Mouse (Mus musculus): Measurements from ENCODE around the gene Amz1. TPM values are rescaled to one million over a fixed set of nuclear protein-coding genes. Genes with fewer than 3 reads are reported as not detected.

Gene Amz1
- polyA plus RNA-seq, 1 experiment from 2014 or later: 0.65 TPM

GRCm38 (mm10) chr5:140710315-140710714 lies 13.6 kb upstream of the Amz1 start:
- H3K36me3 ChIP-seq (ENCODE audit: control insufficient read depth, insufficient read depth, low read length): peaks cover 40% of the 10 kb centered on the region
- no peak overlapping the region for H3K4me2 ChIP-seq (replicated peaks; ENCODE audit: low read depth)
- no peak overlapping the region for H3K9ac ChIP-seq (ENCODE audit: low read length)
- ATAC-seq (ENCODE audit: low FRiP score, low TSS enrichment) (no peak), DNase-seq (ENCODE audit: low spot score) (no peak)
- no peaks in the 10 kb centered on the region for H3K4me1 ChIP-seq (replicated peaks; ENCODE audit: control insufficient read depth, insufficient read depth)
- 94% methylated on average over 6 of the region's 6 CpGs for WGBS
- H3K4me3 ChIP-seq (ENCODE audit: low read depth, low read length): no peak overlapping the region
- TF ChIP-seq EP300 (optimal IDR thresholded peaks at IDR 0.05): no peak
- no peak for TF ChIP-seq CTCF (IDR thresholded peaks at IDR 0.05; ENCODE audit: low read depth)
- H3K9me3 ChIP-seq (ENCODE audit: control insufficient read depth, low read length): no peaks in the 10 kb centered on the region
- no peaks in the 10 kb centered on the region for H3K27me3 ChIP-seq (ENCODE audit: control insufficient read depth, insufficient read depth, low read length)
- no peak overlapping the region for H3K27ac ChIP-seq (replicated peaks)

- Histone ChIP-seq H3K4me2 (replicated peaks; ENCODE audit: low read depth) (no peak overlapping the region), H3K27me3 (ENCODE audit: control insufficient read depth, insufficient read depth, low read length) (no peaks in the 10 kb centered on the region), H3K4me3 (ENCODE audit: low read depth, low read length) (no peak overlapping the region), H3K36me3 (ENCODE audit: control insufficient read depth, insufficient read depth, low read length) (peaks cover 42% of the 10 kb centered on the region), H3K27ac (replicated peaks) (no peak overlapping the region), H3K9me3 (ENCODE audit: control insufficient read depth, low read length) (no peaks in the 10 kb centered on the region), H3K9ac (ENCODE audit: low read length) (no peak overlapping the region), H3K4me1 (replicated peaks; ENCODE audit: control insufficient read depth, insufficient read depth) (no peaks in the 10 kb centered on the region)
- ATAC-seq (ENCODE audit: low FRiP score, low TSS enrichment): no peak
- TF ChIP-seq CTCF (IDR thresholded peaks at IDR 0.05; ENCODE audit: low read depth) (no peak), EP300 (optimal IDR thresholded peaks at IDR 0.05) (no peak)
- 69% methylated on average over 5 of the region's 5 CpGs for WGBS
- no peak for DNase-seq (ENCODE audit: low spot score)
These were observed 12.9 kb upstream of the Amz1 start for GRCm38 (mm10) chr5:140711040-140711439.

GRCm38 (mm10) chr5:140720773-140721172 lies 3.2 kb upstream of the Amz1 start:
- no peak overlapping the region for H3K4me2 ChIP-seq (replicated peaks; ENCODE audit: low read depth)
- ATAC-seq (ENCODE audit: low FRiP score, low TSS enrichment) (no peak), DNase-seq (ENCODE audit: low spot score) (no peak)
- H3K4me1 ChIP-seq (replicated peaks; ENCODE audit: control insufficient read depth, insufficient read depth): no peaks in the 10 kb centered on the region
- H3K27me3 ChIP-seq (ENCODE audit: control insufficient read depth, insufficient read depth, low read length): no peaks in the 10 kb centered on the region
- WGBS: 64% methylated on average over 7 of the region's 7 CpGs
- TF ChIP-seq CTCF (IDR thresholded peaks at IDR 0.05; ENCODE audit: low read depth): no peak
- no peak for TF ChIP-seq EP300 (optimal IDR thresholded peaks at IDR 0.05)
- no peak overlapping the region for H3K9ac ChIP-seq (ENCODE audit: low read length)
- no peaks in the 10 kb centered on the region for H3K9me3 ChIP-seq (ENCODE audit: control insufficient read depth, low read length)
- H3K27ac ChIP-seq (replicated peaks): no peak overlapping the region
- no peak overlapping the region for H3K4me3 ChIP-seq (ENCODE audit: low read depth, low read length)
- H3K36me3 ChIP-seq (ENCODE audit: control insufficient read depth, insufficient read depth, low read length): peaks cover 17% of the 10 kb centered on the region

GRCm38 (mm10) chr5:140722121-140722520 lies 1.8 kb upstream of the Amz1 start:
- Histone ChIP-seq H3K9me3 (ENCODE audit: control insufficient read depth, low read length) (no peaks in the 10 kb centered on the region), H3K4me2 (replicated peaks; ENCODE audit: low read depth) (no peak overlapping the region), H3K36me3 (ENCODE audit: control insufficient read depth, insufficient read depth, low read length) (peaks cover 16% of the 10 kb centered on the region), H3K4me1 (replicated peaks; ENCODE audit: control insufficient read depth, insufficient read depth) (no peaks in the 10 kb centered on the region), H3K27me3 (ENCODE audit: control insufficient read depth, insufficient read depth, low read length) (no peaks in the 10 kb centered on the region), H3K4me3 (ENCODE audit: low read depth, low read length) (no peak overlapping the region), H3K9ac (ENCODE audit: low read length) (no peak overlapping the region), H3K27ac (replicated peaks) (no peak overlapping the region)
- DNase-seq (ENCODE audit: low spot score) (no peak), ATAC-seq (ENCODE audit: low FRiP score, low TSS enrichment) (no peak)
- WGBS: 71% methylated on average over 3 of the region's 3 CpGs
- no peak for TF ChIP-seq EP300 (optimal IDR thresholded peaks at IDR 0.05)
- no peak for TF ChIP-seq CTCF (IDR thresholded peaks at IDR 0.05; ENCODE audit: low read depth)

GRCm38 (mm10) chr5:140726062-140726839 lies 2.3 kb downstream of the Amz1 start:
- Histone ChIP-seq H3K36me3 (ENCODE audit: control insufficient read depth, insufficient read depth, low read length) (no peaks in the 10 kb centered on the region), H3K4me2 (replicated peaks; ENCODE audit: low read depth) (no peak overlapping the region), H3K9me3 (ENCODE audit: control insufficient read depth, low read length) (no peaks in the 10 kb centered on the region), H3K9ac (ENCODE audit: low read length) (no peak overlapping the region), H3K4me3 (ENCODE audit: low read depth, low read length) (no peak overlapping the region), H3K27me3 (ENCODE audit: control insufficient read depth, insufficient read depth, low read length) (no peaks in the 10 kb centered on the region), H3K27ac (replicated peaks) (no peak overlapping the region), H3K4me1 (replicated peaks; ENCODE audit: control insufficient read depth, insufficient read depth) (no peaks in the 10 kb centered on the region)
- TF ChIP-seq EP300 (optimal IDR thresholded peaks at IDR 0.05) (no peak), CTCF (IDR thresholded peaks at IDR 0.05; ENCODE audit: low read depth) (no peak)
- WGBS: 76% methylated on average over 7 of the region's 7 CpGs
- DNase-seq (ENCODE audit: low spot score): no peak
- ATAC-seq (ENCODE audit: low FRiP score, low TSS enrichment): no peak

GRCm38 (mm10) chr5:140726946-140727740 lies 3.2 kb downstream of the Amz1 start:
- 77% methylated on average over 17 of the region's 17 CpGs for WGBS
- Histone ChIP-seq H3K9ac (ENCODE audit: low read length) (no peak overlapping the region), H3K27me3 (ENCODE audit: control insufficient read depth, insufficient read depth, low read length) (no peaks in the 10 kb centered on the region), H3K4me1 (replicated peaks; ENCODE audit: control insufficient read depth, insufficient read depth) (no peaks in the 10 kb centered on the region), H3K9me3 (ENCODE audit: control insufficient read depth, low read length) (no peaks in the 10 kb centered on the region), H3K4me3 (ENCODE audit: low read depth, low read length) (no peak overlapping the region), H3K36me3 (ENCODE audit: control insufficient read depth, insufficient read depth, low read length) (no peaks in the 10 kb centered on the region), H3K4me2 (replicated peaks; ENCODE audit: low read depth) (no peak overlapping the region), H3K27ac (replicated peaks) (no peak overlapping the region)
- DNase-seq (ENCODE audit: low spot score): no peak
- no peak for ATAC-seq (ENCODE audit: low FRiP score, low TSS enrichment)
- no peak for TF ChIP-seq EP300 (optimal IDR thresholded peaks at IDR 0.05)
- TF ChIP-seq CTCF (IDR thresholded peaks at IDR 0.05; ENCODE audit: low read depth): no peak
